Mouse (Mus musculus): ENCODE measurements around the gene Sirpb1c. TPM values are rescaled to one million over a fixed set of nuclear protein-coding genes. Genes with fewer than 3 reads are reported as not detected.
A peak's percentile ranks its signal among the peaks of the same experiment; 100 is the strongest.
"Not testable (repeated sequence)": the region's sequence is repeated elsewhere in the genome, so short reads cannot be mapped to it uniquely, and the experiment has no call there.

Sirpb1c gene
- not detected in 2 replicates for polyA plus RNA-seq (2016; fragmentation: Nextera tagmentation; extraction: Ambion mirVana)

- ATAC-seq (ENCODE audit: insufficient number of reproducible peaks, insufficient read depth, low FRiP score, low TSS enrichment); H3K27ac ChIP-seq; H3K4me2 ChIP-seq (replicated peaks); H3K9ac ChIP-seq; H3K4me1 ChIP-seq; H3K9me3 ChIP-seq; H3K27me3 ChIP-seq; H3K4me3 ChIP-seq; H3K36me3 ChIP-seq: not testable (repeated sequence)
- WGBS: 77% methylated on average over 1 of the region's 1 CpGs
Observed at GRCm38 (mm10) chr3:15848280-15848679, at the start of gene Sirpb1c. TSS of gene Sirpb1c (minus strand) at chr3:15848528.

DNA sequence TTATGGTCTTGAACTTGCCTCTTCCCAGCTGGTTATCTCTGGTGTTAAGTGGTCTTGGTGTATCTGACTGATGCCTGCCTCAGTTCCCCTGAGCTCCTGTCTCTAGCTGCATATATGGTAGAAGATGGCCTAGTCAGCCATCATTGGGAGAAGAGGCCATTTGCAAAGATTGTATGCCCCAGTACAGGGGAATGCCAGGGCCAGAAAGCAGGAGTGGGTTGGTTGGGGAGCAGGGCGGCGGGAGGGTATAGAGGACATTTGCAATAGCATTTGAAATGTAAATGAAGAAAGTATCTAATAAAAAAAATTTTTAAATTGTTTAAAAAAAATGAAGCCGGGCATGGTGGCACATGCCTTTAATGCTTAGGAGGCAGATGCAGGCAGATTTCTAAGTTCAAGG lies 38.1 kb upstream of the Sirpb1c start:
- ATAC-seq (ENCODE audit: insufficient number of reproducible peaks, insufficient read depth, low FRiP score, low TSS enrichment): no peak
- WGBS: 93% methylated on average over 3 of the region's 3 CpGs

DNA sequence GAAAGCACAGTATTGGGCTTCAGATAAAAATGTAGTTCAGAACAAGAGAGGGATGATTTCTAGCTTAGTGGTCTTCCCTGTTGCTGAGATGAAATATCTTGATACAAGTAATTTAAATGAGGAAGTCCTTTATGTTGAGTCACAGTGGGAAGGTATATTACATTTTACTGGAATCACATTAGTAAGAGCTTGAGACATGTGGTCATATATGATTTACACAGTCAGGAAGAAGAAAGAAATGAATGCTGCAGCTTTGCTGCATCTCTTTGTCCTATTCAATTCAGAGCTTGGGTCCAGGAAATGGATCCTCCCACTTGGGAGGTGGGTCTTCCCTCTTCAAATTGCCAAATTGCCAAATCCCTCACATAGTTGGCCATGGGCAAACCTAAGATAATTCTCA lies 7.4 kb upstream of the Sirpb1c start:
- ATAC-seq (ENCODE audit: insufficient number of reproducible peaks, insufficient read depth, low FRiP score, low TSS enrichment); H3K9me3 ChIP-seq; H3K4me3 ChIP-seq; H3K27me3 ChIP-seq; H3K4me1 ChIP-seq; H3K27ac ChIP-seq; H3K4me2 ChIP-seq (replicated peaks); H3K36me3 ChIP-seq; H3K9ac ChIP-seq: not testable (repeated sequence)

More for the DNA sequence above, 38.1 kb upstream of the Sirpb1c start:
- no peaks in the 10 kb centered on the region for H3K27me3 ChIP-seq
- H3K4me2 ChIP-seq (replicated peaks): no peak overlapping the region
- H3K9me3 ChIP-seq: no peaks in the 10 kb centered on the region
- no peaks in the 10 kb centered on the region for H3K4me1 ChIP-seq
- no peak overlapping the region for H3K9ac ChIP-seq
- no peaks in the 10 kb centered on the region for H3K36me3 ChIP-seq
- H3K27ac ChIP-seq: no peak overlapping the region
- H3K4me3 ChIP-seq: no peak overlapping the region

DNA sequence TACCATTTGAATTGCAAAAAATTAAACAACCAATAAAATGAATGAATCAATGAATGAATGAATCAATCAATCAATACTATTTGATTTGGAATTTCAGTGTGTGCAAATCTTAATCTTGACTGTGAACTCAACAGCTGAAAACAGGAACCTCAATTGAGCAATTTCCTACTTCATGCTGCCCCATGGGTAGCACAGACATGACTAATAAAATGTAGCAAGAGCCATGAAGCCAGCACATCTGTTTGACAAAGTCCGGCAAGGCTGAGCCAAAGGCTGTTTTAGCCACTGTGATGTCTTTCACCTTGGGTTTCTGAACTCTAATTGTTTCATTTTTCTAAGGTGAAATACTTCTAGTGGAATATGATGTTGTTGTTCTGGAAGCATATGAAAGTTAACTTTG lies 1.6 kb upstream of the Sirpb1c start:
- H3K36me3 ChIP-seq: no peaks in the 10 kb centered on the region
- H3K27ac ChIP-seq: no peak overlapping the region
- no peak for ATAC-seq (ENCODE audit: insufficient number of reproducible peaks, insufficient read depth, low FRiP score, low TSS enrichment)
- 96% methylated on average over 1 of the region's 1 CpGs for WGBS
- H3K4me2 ChIP-seq (replicated peaks): no peak overlapping the region
- H3K4me1 ChIP-seq: no peaks in the 10 kb centered on the region
- H3K9me3 ChIP-seq: peaks cover 6% of the 10 kb centered on the region; the same call in 1 of the 2 replicates
- H3K9ac ChIP-seq: no peak overlapping the region
- no peak overlapping the region for H3K4me3 ChIP-seq
- H3K27me3 ChIP-seq: no peaks in the 10 kb centered on the region

- H3K36me3 ChIP-seq: no peaks in the 10 kb centered on the region
Observed at GRCm38 (mm10) chr3:15847332-15848047, 838 bp downstream of the Sirpb1c start.

GRCm38 (mm10) chr3:15773642-15774041 lies 74.7 kb downstream of the Sirpb1c start:
- H3K4me2 ChIP-seq (replicated peaks); H3K27me3 ChIP-seq; H3K9ac ChIP-seq; H3K27ac ChIP-seq; H3K4me1 ChIP-seq; H3K9me3 ChIP-seq; H3K36me3 ChIP-seq; ATAC-seq (ENCODE audit: insufficient number of reproducible peaks, insufficient read depth, low FRiP score, low TSS enrichment); H3K4me3 ChIP-seq: not testable (repeated sequence)
- 75% methylated on average over 2 of the region's 2 CpGs for WGBS

More at GRCm38 (mm10) chr3:15847332-15848047, 838 bp downstream of the Sirpb1c start:
- H3K4me2 ChIP-seq (replicated peaks): no peak overlapping the region
- ATAC-seq (ENCODE audit: insufficient number of reproducible peaks, insufficient read depth, low FRiP score, low TSS enrichment): 0 out of 2 replicates have a peak, but pooled peaks have one; percentile 64
- H3K4me1 ChIP-seq: no peaks in the 10 kb centered on the region
- 83% methylated on average over 3 of the region's 3 CpGs for WGBS
- H3K4me3 ChIP-seq: no peak overlapping the region
- H3K9me3 ChIP-seq: peaks cover 7% of the 10 kb centered on the region; the same call in 1 of the 2 replicates
- H3K27ac ChIP-seq: no peak overlapping the region
- no peaks in the 10 kb centered on the region for H3K27me3 ChIP-seq
- no peak overlapping the region for H3K9ac ChIP-seq

Other genes with a start within 250 kb of the Sirpb1c start
- gene Gm5150, start 157.9 kb upstream of the Sirpb1c start, polyA plus RNA-seq (2016; fragmentation: Nextera tagmentation; extraction: Ambion mirVana): not detected in 2 replicates

Measured in embryonic facial prominence, embryonic 12.5 days (tissue).